Mouse (Mus musculus): ENCODE measurements around the gene 4930519P11Rik. TPM values are rescaled to one million over a fixed set of nuclear protein-coding genes. Genes with fewer than 3 reads are reported as not detected.

The 4930519P11Rik gene
- polyA plus RNA-seq (2012; fragmentation: generic; extraction: Trizol) = 0.47 TPM

DNA sequence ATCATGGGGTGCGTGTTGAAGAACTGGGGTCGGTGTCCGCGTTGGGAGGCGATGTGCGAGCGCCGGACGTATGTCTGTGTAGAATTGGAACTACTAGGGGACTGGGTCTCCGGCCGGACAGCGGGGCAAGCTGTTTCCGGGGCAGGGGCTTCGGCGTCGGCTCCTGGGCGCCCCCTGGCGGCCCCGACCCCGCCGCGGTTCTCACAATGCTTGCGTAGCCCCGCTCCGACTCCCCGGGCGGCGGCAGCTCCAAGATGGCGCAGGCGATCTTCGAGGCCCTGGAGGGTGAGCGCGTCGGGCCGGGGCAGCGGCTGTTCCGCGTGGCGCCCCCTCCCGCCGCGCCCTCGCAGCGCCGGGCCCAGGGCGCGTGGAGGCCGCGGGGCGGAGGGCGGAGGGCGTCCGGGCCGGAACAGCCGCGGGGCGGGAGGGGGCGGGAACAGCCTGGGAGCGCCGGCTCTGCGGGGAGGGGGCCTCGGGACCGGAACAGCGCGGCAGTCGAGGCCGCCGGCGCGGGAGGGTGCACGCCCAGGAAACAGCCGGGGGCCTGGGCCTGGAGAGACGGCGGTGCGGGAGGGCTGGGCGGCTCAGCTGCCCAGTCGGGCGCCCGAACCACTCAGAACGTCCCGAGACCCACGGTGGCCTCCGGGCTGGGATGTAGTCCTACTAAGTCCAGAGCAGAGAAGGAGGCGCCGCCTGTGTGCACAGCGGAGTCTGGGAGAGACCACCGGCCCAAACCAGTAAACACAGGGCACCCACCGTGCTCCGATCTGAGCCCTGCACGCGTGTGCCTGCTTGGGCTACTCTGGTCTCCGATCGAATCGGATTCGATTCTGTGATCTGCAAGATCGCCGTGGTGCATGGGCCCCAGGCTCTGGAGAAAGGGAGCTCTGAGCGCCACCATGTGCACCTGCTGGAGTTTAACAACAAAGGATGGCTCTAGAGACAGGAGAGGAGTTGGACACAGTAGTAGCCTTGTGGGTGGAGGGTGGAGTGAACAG lies at the start of gene 4930519P11Rik, which contains the start of gene Zfp341:
Gene 4930519P11Rik (minus strand): TSS at position 320 of the 998 bp plus-strand sequence.
Gene Zfp341 (plus strand): TSS at position 180 of the 998 bp plus-strand sequence.
- Histone ChIP-seq H3K27me3 (ENCODE audit: control insufficient read depth, insufficient read depth, insufficient read length) (peaks cover 3% of the 10 kb centered on the region), H3K4me2 (ENCODE audit: low read depth) (peak within 1 kb of the TSS; percentile 95), H3K36me3 (ENCODE audit: control insufficient read depth, insufficient read depth) (no peaks in the 10 kb centered on the region), H3K4me3 (peak within 1 kb of the TSS; percentile 38), H3ac (ENCODE audit: control insufficient read depth, insufficient read length) (peak within 1 kb of the TSS; percentile 38), H3K79me2 (ENCODE audit: control insufficient read depth, insufficient read depth) (no peaks in the 10 kb centered on the region)
- TF ChIP-seq TCF12 (IDR thresholded peaks at IDR 0.05; ENCODE audit: insufficient read depth, poor library complexity, severe bottlenecking) (no peak), MYOD1 (IDR thresholded peaks at IDR 0.05; ENCODE audit: control insufficient read depth in 1 of 3, insufficient read length in 2 of 3, low read depth in 2 of 3) (peak in 1 of 3 experiments; percentile 62), POLR2A (IDR thresholded peaks at IDR 0.05; ENCODE audit: insufficient read length, low read depth) (peak; percentile 73), USF1 (IDR thresholded peaks at IDR 0.05; ENCODE audit: low read depth) (no peak), E2F4 (IDR thresholded peaks at IDR 0.05; ENCODE audit: insufficient read depth) (no peak), MYOG (IDR thresholded peaks at IDR 0.05; ENCODE audit: control insufficient read depth in 1 of 3, insufficient read depth in 1 of 3, insufficient read length in 2 of 3, low read depth in 2 of 3) (peak in 2 of 3 experiments; percentile 11 to 41), POLR2AphosphoS2 (IDR thresholded peaks at IDR 0.05; ENCODE audit: insufficient read length, low read depth) (peak; percentile 69)

DNA sequence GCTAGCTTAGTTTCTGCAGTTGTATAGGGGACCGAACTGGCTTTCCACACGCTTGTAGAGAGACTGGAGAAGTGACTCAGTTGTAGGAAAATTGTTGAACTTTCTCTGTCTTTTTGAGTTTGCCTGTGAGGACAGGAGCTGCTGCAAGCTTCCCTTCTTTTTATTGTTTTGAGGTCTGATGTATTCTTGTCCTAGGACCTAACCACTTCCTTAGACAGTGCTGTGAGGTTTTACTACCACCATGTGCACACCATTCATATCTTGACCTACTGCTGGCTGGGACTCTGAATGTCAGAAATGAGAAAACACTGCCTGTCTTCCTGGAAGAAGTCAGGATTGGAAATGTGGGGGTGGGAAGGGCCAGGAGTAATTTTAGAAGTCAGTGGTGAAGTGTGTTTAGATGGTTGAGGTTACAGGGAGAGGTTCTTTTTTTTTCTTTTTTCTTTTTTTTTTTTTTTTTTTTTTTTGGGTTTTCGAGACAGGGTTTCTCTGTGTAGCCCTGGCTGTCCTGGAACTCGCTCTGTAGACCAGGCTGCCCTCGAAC lies 46.4 kb upstream of the 4930519P11Rik start:
- H3K36me3 ChIP-seq (ENCODE audit: control insufficient read depth, insufficient read depth) = peaks cover 8% of the 10 kb centered on the region
- peak overlapping the region; percentile 93 for H3K4me2 ChIP-seq (ENCODE audit: low read depth)
- H3ac ChIP-seq (ENCODE audit: control insufficient read depth, insufficient read length) = no peak overlapping the region
- no peaks in the 10 kb centered on the region for H3K27me3 ChIP-seq (ENCODE audit: control insufficient read depth, insufficient read depth, insufficient read length)
- TF ChIP-seq CEBPB (IDR thresholded peaks at IDR 0.05; ENCODE audit: insufficient read depth, poor library complexity, severe bottlenecking) (no peak), TCF12 (IDR thresholded peaks at IDR 0.05; ENCODE audit: insufficient read depth, poor library complexity, severe bottlenecking) (no peak), USF1 (IDR thresholded peaks at IDR 0.05; ENCODE audit: low read depth) (no peak), SRF (IDR thresholded peaks at IDR 0.05; ENCODE audit: control insufficient read depth, insufficient read length, low read depth) (no peak), REST (IDR thresholded peaks at IDR 0.05; ENCODE audit: insufficient read depth, insufficient read length) (no peak), POLR2A (IDR thresholded peaks at IDR 0.05; ENCODE audit: insufficient read length, low read depth) (no peak)
- peak overlapping the region; percentile 97 for H3K4me3 ChIP-seq
- H3K79me2 ChIP-seq (ENCODE audit: control insufficient read depth, insufficient read depth) = peaks cover 75% of the 10 kb centered on the region

DNA sequence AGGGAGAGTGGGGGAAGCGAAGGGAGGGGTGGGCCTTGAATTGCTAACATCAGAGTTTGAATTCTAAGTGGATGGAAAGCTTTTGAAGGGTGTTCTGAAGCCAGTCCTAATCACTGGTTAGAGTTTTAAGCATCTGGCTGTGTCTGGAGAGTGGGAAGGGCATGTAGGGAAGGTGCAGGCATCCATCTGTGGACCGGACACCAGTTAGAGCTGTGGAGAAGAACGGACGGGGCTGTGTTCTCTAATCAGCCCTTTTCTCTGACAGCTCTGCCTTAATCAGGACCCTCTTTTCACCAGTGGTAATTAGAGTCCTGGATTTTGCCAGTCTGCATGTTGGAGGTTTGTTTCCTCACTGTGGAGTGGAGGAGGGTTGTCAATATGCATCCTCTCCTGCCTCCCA lies 45.8 kb upstream of the 4930519P11Rik start:
- H3K79me2 ChIP-seq (ENCODE audit: control insufficient read depth, insufficient read depth) = peaks cover 70% of the 10 kb centered on the region
- peaks cover 8% of the 10 kb centered on the region for H3K36me3 ChIP-seq (ENCODE audit: control insufficient read depth, insufficient read depth)
- peak overlapping the region; percentile 97 for H3K4me3 ChIP-seq
- TF ChIP-seq CEBPB (IDR thresholded peaks at IDR 0.05; ENCODE audit: insufficient read depth, poor library complexity, severe bottlenecking) = no peak
- no peak for TF ChIP-seq USF1 (IDR thresholded peaks at IDR 0.05; ENCODE audit: low read depth)
- TF ChIP-seq SRF (IDR thresholded peaks at IDR 0.05; ENCODE audit: control insufficient read depth, insufficient read length, low read depth) = no peak
- TF ChIP-seq MYOG (IDR thresholded peaks at IDR 0.05; ENCODE audit: control insufficient read depth in 1 of 3, insufficient read depth in 1 of 3, insufficient read length in 2 of 3, low read depth in 2 of 3) = no peak
- no peak for TF ChIP-seq TCF12 (IDR thresholded peaks at IDR 0.05; ENCODE audit: insufficient read depth, poor library complexity, severe bottlenecking)
- no peak for TF ChIP-seq TCF3 (IDR thresholded peaks at IDR 0.05; ENCODE audit: insufficient read length, low read depth)
- no peak for TF ChIP-seq E2F4 (IDR thresholded peaks at IDR 0.05; ENCODE audit: insufficient read depth)
- TF ChIP-seq MAX (IDR thresholded peaks at IDR 0.05; ENCODE audit: low read depth) = no peak
- peak overlapping the region; percentile 93 for H3K4me2 ChIP-seq (ENCODE audit: low read depth)
- no peaks in the 10 kb centered on the region for H3K27me3 ChIP-seq (ENCODE audit: control insufficient read depth, insufficient read depth, insufficient read length)
- H3ac ChIP-seq (ENCODE audit: control insufficient read depth, insufficient read length) = no peak overlapping the region

- H3K4me3 ChIP-seq = peak overlapping the region; percentile 97
- peaks cover 56% of the 10 kb centered on the region for H3K79me2 ChIP-seq (ENCODE audit: control insufficient read depth, insufficient read depth)
- TF ChIP-seq TCF12 (IDR thresholded peaks at IDR 0.05; ENCODE audit: insufficient read depth, poor library complexity, severe bottlenecking) (no peak), POLR2A (IDR thresholded peaks at IDR 0.05; ENCODE audit: insufficient read length, low read depth) (peak; percentile 31), USF1 (IDR thresholded peaks at IDR 0.05; ENCODE audit: low read depth) (no peak), TCF3 (IDR thresholded peaks at IDR 0.05; ENCODE audit: insufficient read length, low read depth) (no peak), MYOD1 (IDR thresholded peaks at IDR 0.05; ENCODE audit: control insufficient read depth in 1 of 3, insufficient read length in 2 of 3, low read depth in 2 of 3) (no peak)
- no peaks in the 10 kb centered on the region for H3K27me3 ChIP-seq (ENCODE audit: control insufficient read depth, insufficient read depth, insufficient read length)
- H3K4me2 ChIP-seq (ENCODE audit: low read depth) = peak overlapping the region; percentile 93
- H3K36me3 ChIP-seq (ENCODE audit: control insufficient read depth, insufficient read depth) = peaks cover 8% of the 10 kb centered on the region
- H3ac ChIP-seq (ENCODE audit: control insufficient read depth, insufficient read length) = peak overlapping the region; percentile 74
Measured at GRCm38 (mm10) chr2:154657486-154658237, 44.4 kb upstream of the 4930519P11Rik start.
